Mouse (Mus musculus) embryonic stem cell, embryonic (primary cell): Measurements from ENCODE around the gene Foxl2.

Source experiments
- CTCF ChIA-PET, 4 experiments: fragments of 300-600 bp in 2 of 4; fragments of 350-600 bp in 2 of 4; sonication (Branson Sonifier 250); formaldehyde crosslinking; loops; one replicate each; lab custom pipeline; 2022; ENCODE audit warnings: inconsistent platforms in 2 of 4; lab: Charles Lee
- POLR2A ChIA-PET, 4 experiments: fragments of 300-600 bp in 2 of 4; fragments of 350-600 bp in 2 of 4; sonication (Branson Sonifier 250); formaldehyde crosslinking; loops; one replicate each; lab custom pipeline; 2022; ENCODE audit warnings: antibody characterized with exemption in 4 of 4, inconsistent platforms in 1 of 4; lab: Charles Lee

Foxl2 gene

DNA sequence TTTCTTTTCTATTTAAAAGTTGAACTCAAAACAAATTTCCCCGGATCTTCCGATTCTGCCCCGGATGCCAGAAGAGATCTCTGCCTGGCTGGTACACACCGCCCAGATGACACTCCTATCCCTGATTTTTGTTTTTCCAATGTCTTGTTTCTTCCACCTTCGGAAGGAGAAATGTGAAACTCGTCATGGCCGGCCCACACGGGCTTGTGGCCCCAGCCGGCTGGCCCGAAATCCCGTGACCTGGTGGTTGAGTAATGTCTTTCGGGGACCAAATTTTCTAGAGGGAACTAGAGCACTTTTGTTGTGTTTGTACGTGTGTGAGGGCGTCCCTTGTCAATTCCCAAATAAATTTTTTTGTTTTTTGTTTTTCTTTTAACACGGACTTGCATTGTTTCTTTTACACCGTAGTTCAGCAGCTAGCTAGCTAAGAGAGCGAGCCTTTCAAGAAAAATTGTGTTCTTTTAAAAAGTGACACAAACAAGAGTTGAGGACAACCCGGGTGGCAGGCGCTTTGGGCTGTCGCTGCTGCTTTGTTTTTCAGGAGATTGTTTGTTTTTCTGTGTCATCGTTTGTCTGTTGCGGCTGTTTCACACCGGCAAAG lies 2.8 kb downstream of the Foxl2 start:
- CTCF ChIA-PET, result no interaction called here
- POLR2A ChIA-PET, result no interaction called here

DNA sequence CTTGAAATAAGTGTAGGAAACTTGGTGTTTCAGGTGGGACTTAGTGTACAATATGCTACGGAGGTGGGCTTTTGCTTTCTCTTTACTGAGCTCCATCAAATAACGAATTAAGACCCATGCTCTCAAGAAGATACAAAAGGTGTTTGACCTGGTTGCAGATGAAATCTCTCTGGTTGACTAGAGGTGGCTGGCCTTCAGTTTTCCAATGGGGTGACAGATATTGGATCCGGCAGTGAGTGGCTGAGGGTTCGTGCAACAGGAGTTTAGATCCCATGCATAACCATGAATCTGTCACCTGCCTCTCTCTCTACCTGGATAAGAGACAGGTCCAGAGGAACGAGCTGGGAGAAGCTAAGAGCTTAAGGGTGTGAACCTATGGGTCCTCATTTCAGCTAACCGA lies 3.5 kb downstream of the Foxl2 start:
- ChIA-PET POLR2A (interaction anchor here in 3 of 4 experiments (0.5 to 1.2 kb wide), 4 partner anchors 15 to 1534 kb away, joined by 3 to 5 read pairs (median 4); no protein-coding TSS in a partner anchor), CTCF (interaction anchor here in 2 of 4 experiments (0.6 to 1.1 kb wide), 3 partner anchors 14 to 615 kb away, joined by 4 to 13 read pairs (median 4); no protein-coding TSS in a partner anchor)

DNA sequence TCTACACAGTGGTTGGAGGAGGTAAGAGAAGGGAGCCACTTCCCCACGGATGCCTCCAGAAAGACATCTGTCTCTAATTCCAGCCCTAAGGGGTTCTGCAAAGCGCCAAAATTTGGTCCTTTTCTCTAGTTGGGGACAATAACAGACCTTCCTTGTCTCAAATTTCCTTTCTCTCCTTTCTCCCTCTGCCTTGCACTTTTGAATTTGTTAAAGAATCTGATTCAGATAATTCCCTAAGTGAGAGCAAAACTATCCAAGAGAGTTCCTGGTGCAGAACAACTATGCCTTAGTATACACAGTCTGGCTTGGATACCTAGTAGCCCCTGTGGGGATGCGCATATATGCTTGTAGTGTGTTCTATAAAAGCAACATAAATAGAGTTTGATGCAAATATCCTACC lies 4.8 kb downstream of the Foxl2 start:
- POLR2A ChIA-PET, result interaction anchor here in 1 of 4 experiments (1.2 to 2.4 kb wide), 2 partner anchors 8 to 13 kb away, joined by 3 to 7 read pairs; no protein-coding TSS in a partner anchor

DNA sequence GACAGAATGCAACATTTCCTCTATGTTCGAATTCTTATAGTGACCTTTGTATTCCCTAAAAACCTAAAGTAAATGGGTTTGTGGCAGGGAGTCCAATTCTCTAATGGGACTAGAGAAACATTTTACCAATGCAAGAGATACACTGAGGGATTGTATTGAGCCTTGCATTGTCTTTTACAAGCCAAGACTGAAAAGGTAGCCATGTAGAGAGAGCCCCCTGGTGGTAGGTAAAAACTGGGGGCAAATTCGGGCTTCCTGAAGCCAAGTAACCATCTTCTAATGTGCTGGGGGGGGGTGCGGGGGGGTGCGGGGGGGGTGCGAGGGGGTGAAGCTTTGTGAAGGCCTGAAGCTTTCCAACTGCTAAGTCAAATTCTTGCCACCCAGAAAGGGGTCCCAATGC lies 5.3 kb downstream of the Foxl2 start:
- POLR2A ChIA-PET, result interaction anchor here in 2 of 4 experiments (0.6 to 2.4 kb wide), 3 partner anchors 8 to 354 kb away, joined by 3 to 7 read pairs (median 4); no protein-coding TSS in a partner anchor
- CTCF ChIA-PET, result interaction anchor here in 3 of 4 experiments (0.6 to 0.8 kb wide), 7 partner anchors 19 to 947 kb away, joined by 3 to 6 read pairs (median 4); no protein-coding TSS in a partner anchor

More for the DNA sequence above, 4.8 kb downstream of the Foxl2 start:
- CTCF ChIA-PET, result no interaction called here

DNA sequence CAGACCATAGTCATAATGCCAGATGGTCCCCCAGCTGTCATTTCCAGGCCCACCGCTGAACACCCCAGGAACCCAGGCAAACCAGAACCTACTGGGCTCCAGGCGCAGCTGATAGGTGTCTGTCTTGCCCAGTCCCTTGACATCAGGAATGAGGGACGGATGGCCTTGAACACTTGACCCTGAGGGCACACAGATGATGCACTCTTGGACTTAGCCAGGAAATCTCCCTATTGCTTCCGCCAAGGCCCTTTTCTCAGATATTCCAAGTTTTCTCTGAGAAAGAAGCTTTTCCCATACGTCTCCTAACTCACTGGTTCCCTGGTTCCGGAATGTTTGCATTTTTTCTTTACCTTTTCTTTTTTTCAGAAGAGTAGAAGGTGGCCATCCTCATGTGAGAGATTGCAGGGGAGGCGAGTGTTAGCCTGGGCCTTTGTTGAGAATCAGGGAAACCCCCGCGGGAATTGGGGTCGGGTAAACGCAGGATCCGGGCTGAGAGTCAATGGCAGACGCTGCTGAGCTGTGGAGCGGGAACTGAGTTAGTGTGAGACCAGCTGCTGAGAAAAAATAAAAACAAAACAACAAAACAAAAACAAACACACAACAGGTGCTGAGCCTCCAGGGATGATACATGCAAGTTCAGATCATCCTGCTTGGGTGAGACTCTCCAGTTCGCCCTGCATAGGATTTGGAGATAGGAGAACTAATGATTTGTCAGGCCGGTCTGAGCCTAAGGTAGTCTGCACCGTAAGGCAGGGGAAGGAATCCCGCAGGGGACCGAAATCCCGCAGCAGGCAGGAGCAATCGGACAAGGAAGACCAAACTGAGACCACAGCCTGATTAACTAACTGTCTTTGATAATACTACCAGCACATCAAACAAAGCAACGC lies 6.7 kb downstream of the Foxl2 start:
- ChIA-PET CTCF (no interaction called here), POLR2A (interaction anchor here in 1 of 4 experiments (2.4 kb wide), 1 partner anchor 10 kb away, joined by 7 read pairs; no protein-coding TSS in a partner anchor)

DNA sequence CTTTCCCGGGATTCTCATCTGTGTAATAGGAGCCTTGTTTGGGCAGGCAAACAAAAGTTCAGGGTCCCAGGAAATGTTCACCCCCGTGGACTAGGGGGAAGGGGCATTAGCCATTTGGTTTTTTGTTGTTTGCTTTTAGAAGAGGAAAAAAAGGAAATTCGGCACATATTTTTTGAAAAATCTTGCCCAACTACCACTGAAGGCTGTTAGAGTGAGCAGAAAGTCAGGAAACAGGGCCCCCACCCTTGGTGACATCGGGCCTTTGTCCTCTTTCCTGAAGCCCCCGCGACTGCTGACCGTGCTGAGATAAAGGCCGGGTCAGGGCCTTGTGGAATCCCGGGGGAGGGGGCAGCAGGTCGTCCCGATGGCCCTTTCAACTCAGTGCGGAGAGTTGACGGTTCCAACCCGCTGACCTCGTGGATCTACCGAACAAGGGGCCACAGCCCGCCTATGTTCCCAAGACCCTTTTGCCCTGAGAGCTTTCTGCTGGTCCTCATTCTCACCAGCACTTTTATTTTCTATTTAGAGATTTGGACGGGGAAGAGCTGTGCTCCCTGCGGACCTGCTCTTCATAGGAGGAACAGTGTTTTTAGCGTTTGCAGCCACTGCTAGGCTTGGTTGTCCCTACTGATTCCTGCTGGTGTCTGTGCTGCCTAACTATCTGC lies 7.5 kb downstream of the Foxl2 start:
- POLR2A ChIA-PET, result interaction anchor here in 2 of 4 experiments (0.6 to 2.4 kb wide), 3 partner anchors 10 to 464 kb away, joined by 3 to 7 read pairs (median 3); no protein-coding TSS in a partner anchor
- CTCF ChIA-PET, result interaction anchor here in 1 of 4 experiments (1.8 kb wide), 1 partner anchor 17 kb away, joined by 4 read pairs; no protein-coding TSS in a partner anchor

DNA sequence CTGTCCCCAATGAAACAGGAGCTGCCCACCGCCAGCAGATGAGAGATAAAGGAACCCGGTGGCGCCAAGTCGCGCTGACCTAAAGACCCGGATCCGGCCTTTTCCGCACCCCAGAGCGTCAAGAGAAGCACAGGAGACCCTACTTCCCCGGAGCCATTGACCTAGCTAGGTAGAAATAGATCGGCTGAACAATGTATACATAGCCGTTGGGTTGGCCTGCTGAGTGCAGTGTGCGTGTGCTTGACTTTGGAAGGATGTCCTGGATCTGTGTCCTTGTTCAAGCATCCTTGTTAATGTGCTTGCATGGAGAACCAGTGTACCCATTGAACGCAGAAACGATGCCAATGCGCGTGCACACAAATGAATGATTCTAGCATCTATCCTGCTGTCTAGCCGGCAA lies 8.6 kb downstream of the Foxl2 start:
- ChIA-PET POLR2A (interaction anchor here in 2 of 4 experiments (1.0 to 2.1 kb wide), 3 partner anchors 8 to 28 kb away, joined by 3 to 9 read pairs (median 3); partner anchors contain the start of gene Foxl2 (in 2 of the 2)), CTCF (interaction anchor here in 2 of 4 experiments (0.5 to 1.8 kb wide), 3 partner anchors 11 to 16 kb away, joined by 4 to 6 read pairs (median 4); no protein-coding TSS in a partner anchor)

DNA sequence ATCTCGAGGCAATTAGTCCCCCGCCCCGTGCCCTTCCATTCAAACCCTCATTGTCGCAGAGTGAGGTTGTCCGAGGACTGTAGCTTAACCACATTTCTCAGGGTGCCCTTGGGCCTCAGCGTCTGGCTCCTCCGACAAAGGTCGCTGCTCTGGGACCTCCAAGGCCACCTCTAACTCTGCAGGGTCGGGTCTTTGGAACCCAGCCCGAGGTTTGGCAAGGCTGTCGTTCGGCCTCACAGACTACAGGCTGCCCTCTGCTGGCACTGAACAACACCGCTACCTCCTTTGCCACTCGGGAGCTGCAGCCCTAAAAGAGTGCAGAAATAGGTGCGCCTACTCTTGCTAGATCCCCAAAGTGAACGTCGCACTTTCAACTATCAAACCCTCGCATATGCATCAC lies 10.0 kb downstream of the Foxl2 start:
- CTCF ChIA-PET, result interaction anchor here (0.5 to 1.8 kb wide), 38 partner anchors 8 to 1271 kb away, joined by 3 to 15 read pairs (median 5); partner anchors contain the start of genes Faim (in 2 of the 4), Foxl2 (in 2 of the 4), Nme9 (in 1 of the 4) and Pik3cb (in 1 of the 4)
- POLR2A ChIA-PET, result interaction anchor here in 3 of 4 experiments (0.5 to 2.1 kb wide), 5 partner anchors 9 to 33 kb away, joined by 3 to 9 read pairs (median 4); partner anchors contain the start of gene Foxl2 (in 2 of the 3)

DNA sequence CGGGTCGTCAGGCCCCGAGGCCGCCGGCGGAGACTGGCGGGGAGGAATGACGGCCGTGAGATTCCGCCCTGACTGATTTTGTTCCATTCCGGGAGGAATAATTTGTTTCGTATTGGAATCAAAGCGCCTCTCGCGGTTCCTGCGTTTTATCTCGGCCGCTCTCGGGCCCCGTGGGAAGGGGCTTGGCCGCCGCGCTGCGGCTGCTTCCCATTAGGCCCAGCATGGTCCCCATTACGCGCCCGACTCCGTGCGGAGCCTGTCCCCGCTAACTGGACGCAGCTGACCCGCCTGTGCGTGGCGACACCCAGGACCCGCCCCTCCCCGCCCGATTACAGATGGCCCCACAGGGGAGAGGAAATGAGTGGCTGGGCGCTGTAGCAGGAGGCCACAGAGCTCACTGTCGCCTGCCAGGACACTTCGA lies 18.0 kb downstream of the Foxl2 start:
- ChIA-PET POLR2A (interaction anchor here in 3 of 4 experiments (0.6 to 1.5 kb wide), 4 partner anchors 9 to 404 kb away, joined by 3 read pairs; partner anchors contain the start of gene Foxl2 (in 1 of the 3)), CTCF (interaction anchor here in 3 of 4 experiments (0.7 to 2.6 kb wide), 7 partner anchors 8 to 484 kb away, joined by 3 to 13 read pairs (median 4); no protein-coding TSS in a partner anchor)

DNA sequence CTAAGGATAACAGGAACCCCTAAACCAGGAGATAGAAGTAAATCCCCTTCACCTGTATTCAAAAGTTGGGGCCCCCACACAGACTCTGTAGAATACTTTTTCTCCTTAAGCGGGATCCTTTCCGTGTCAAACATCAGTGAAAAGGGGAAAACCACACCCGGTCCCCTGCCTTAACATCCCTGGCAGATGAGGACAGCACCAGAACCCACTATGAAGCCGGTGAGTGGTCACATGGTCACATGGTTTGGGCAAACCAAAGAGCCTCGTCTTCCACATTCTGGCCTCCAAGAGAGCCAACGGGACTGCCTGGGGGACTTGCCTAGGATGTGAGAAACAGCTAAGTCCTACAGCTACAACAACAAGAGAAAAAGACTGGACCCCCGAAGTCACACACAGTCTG lies 18.5 kb downstream of the Foxl2 start:
- ChIA-PET CTCF (interaction anchor here in 3 of 4 experiments (0.7 to 2.6 kb wide), 6 partner anchors 9 to 484 kb away, joined by 3 to 13 read pairs (median 4); no protein-coding TSS in a partner anchor), POLR2A (interaction anchor here in 3 of 4 experiments (0.6 to 1.5 kb wide), 5 partner anchors 14 to 404 kb away, joined by 3 to 5 read pairs (median 3); partner anchors contain the start of gene Foxl2 (in 1 of the 3))

DNA sequence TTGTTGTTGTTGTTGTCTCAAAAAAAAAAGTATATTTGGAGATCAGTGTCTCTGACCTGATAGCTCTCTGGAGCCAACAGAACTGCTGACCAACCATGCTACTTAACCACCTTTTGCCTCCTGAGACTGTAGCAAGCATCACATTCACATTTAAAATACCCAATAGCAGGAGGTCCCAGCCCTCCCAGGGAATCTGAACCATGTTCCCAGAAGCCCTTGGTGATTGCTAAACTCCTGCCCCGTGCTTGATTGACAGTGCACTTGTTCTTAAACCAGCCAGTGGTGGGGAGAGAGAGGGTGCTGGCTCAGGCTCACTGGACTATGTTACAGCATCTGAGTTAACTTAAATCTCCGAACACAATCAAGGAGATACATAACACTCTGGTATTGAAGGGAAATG lies 19.8 kb downstream of the Foxl2 start:
- CTCF ChIA-PET, result interaction anchor here in 3 of 4 experiments (0.6 to 2.6 kb wide), 3 partner anchors 10 to 475 kb away, joined by 5 to 10 read pairs (median 10); no protein-coding TSS in a partner anchor

DNA sequence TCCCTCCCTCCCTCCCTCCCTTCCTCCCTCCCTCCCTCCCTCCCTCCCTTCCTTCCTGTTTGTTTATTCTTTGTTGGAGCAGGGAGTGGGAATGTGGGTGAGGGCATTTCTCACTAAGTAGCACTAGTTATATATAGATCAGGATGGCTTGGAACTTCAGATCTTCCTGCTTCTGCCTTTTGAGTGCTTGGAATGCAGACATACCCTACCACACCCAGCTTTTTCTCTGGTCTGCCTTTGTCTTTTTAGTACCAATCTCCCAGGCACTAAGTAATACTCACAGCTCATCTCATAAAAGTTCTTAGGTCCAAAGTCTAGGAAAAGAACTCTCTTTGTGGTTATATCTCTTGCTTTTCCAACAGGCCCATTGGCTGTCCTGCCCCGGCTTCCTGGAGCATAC lies 21.0 kb downstream of the Foxl2 start:
- POLR2A ChIA-PET, result interaction anchor here in 1 of 4 experiments (1.8 kb wide), 1 partner anchor 11 kb away, joined by 4 read pairs; no protein-coding TSS in a partner anchor
- CTCF ChIA-PET, result interaction anchor here in 3 of 4 experiments (0.7 to 1.3 kb wide), 4 partner anchors 10 to 19 kb away, joined by 3 to 6 read pairs (median 4); no protein-coding TSS in a partner anchor

More for the DNA sequence above, 19.8 kb downstream of the Foxl2 start:
- POLR2A ChIA-PET, result interaction anchor here in 1 of 4 experiments (1.4 kb wide), 1 partner anchor 23 kb away, joined by 5 read pairs; no protein-coding TSS in a partner anchor

DNA sequence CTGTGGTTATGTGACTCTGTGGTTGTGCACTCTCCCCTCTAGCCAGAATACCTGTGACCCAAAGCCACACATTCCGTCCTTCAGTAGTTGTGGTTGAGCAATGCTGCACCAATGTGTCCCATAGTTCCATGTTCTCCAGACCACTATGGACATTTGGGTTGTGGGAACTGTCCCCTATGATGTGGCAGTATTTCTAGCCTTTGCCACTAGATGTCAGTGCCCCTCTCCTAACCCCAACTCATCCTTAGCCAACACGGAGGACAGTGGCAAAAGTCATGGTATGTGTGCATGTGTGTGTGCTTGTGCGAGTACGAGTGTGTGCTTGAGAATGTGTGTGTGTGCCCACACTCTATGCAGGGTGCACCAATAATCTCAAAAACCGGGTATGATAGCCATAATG lies 21.4 kb downstream of the Foxl2 start:
- ChIA-PET POLR2A (interaction anchor here in 1 of 4 experiments (1.8 kb wide), 1 partner anchor 11 kb away, joined by 4 read pairs; no protein-coding TSS in a partner anchor), CTCF (interaction anchor here in 2 of 4 experiments (0.7 to 1.1 kb wide), 2 partner anchors 11 to 331 kb away, joined by 3 read pairs; no protein-coding TSS in a partner anchor)

DNA sequence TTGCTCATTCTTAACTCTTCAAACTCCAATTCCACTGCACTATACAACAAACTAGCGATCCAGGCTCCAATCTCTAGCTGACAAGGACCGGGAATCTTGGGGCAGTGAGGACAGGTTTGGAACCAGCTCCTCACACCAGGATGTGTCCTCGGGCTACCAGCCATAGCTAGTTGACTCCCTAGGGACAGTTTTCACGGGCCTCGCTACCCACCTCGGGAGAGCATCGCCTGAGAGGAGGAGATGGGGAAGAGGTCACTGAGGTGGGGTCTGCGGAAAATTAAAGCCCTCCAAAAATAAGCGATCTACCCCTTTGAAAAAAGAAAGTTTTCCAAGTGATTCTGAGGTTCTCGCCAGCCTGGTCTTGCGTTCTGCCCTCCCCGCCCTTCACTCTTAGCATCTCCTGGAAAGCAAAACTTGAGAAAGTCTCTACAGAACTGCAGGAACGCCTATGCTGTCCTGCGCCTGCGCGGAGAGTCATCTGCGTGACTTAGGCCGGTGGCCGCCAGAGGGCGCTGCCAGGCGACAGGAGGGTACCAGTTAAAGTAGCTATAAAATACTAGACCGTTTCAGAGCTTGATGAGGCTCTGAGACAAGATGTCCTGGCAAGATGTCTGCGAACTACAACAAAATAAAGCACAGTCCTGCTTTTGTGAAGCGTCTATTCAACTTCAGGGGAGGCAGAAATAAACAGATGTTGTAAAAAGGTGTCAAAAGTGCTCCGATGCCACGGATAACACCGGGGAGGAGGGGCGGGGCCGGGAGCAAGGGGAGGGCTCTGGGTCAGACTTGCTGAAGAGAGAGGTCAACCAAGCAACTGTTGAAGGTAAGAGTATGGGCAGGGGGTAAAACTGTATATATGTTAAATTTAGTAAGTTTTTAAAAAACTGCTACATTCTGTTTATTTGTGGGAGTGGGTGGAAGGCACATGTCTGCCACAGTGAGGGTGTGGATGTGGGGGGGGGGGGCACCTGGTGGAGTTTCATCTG lies 24.6 kb downstream of the Foxl2 start:
- CTCF ChIA-PET, result interaction anchor here (0.6 to 2.7 kb wide), 55 partner anchors 9 to 952 kb away, joined by 3 to 17 read pairs (median 4); partner anchors contain the start of genes Cep70 (in 2 of the 4), Armc8 (in 1 of the 4), Faiml (in 1 of the 4) and Foxl2 (in 1 of the 4)
- POLR2A ChIA-PET, result interaction anchor here in 3 of 4 experiments (0.6 to 1.5 kb wide), 10 partner anchors 8 to 612 kb away, joined by 3 to 5 read pairs (median 3); partner anchors contain the start of gene Esyt3 (in 1 of the 3)

DNA sequence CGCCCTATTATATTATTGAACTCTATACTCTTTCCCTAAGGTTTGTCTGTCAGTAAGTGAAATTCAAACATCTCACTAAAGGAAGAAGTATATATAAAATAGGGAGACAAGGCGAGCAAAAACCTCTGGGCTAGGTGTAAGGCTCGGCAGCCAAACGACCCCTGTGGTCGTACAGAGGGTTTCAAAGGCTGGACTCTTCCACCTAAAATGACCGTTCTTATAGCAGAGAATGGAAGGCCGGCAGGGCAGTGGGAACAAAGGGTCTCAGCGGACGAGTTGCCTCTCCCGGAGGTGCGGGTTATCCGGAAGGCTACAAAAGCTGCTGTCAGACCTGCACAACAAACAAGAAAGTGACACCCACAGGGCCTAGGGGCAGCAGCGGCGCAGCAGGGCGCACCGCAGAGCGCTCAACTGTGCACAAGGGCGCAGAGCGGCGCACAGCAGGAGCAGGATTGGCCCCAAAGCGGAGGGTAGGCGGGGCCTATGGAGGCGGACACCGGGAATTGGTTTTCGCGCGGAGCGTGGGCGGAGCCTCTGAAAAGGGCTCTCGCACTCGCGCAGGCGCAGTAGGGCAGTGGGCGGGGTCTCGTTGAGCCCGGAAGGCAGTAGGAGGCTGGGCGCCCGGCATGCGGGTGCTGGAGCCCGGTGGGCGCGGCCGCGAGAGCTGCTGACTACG lies 30.9 kb downstream of the Foxl2 start, which contains the start of gene Faim:
Gene Faim, plus strand, starts transcription at position 574 of the 676 bp plus-strand sequence.
- POLR2A ChIA-PET, result interaction anchor here in 3 of 4 experiments (0.5 to 1.8 kb wide), 23 partner anchors 10 to 590 kb away, joined by 3 to 11 read pairs (median 3); partner anchors contain the start of genes Cep70 (in 2 of the 3), Foxl2 (in 2 of the 3), Dbr1 (in 1 of the 3) and Esyt3 (in 1 of the 3)
- CTCF ChIA-PET, result interaction anchor here in 3 of 4 experiments (0.6 to 1.4 kb wide), 7 partner anchors 12 to 464 kb away, joined by 3 to 8 read pairs (median 5); partner anchors contain the start of gene Esyt3 (in 1 of the 3)
